8 mouse cellular contexts compared by ENCODE assay signal in genomic region chr9:108570207-108570896, GRCm38 (mm10). TPM values are rescaled to one million over a fixed set of nuclear protein-coding genes. Genes with fewer than 3 reads are reported as not detected.
DNase-seq lines count a peak whose midpoint lies in the region; TF ChIP-seq lines count a peak whose summit lies in the region.

No protein-coding gene starts in this region.

- H3K9ac ChIP-seq in ES-E14 (ENCODE audit: insufficient read depth, low read depth, low read length, poor library complexity, severe bottlenecking), result peak overlapping the region; percentile 76

- 0 out of 2 replicates have a peak, but pooled peaks have one; percentile 51 for TF ChIP-seq POLR2A in bone marrow macrophage, adult 2 months (IDR thresholded peaks at IDR 0.05; ENCODE audit: borderline replicate concordance, low read depth, low read length)

- peak; percentile 27; the same call in 1 of the 2 replicates for TF ChIP-seq CTCF in bone marrow macrophage, adult 2 months (IDR thresholded peaks at IDR 0.05; ENCODE audit: low read depth, low read length)

- in situ Hi-C loops in ES-E14 (cut with MboI; ENCODE audit: low sequenced_read_pairs in 2 of 2, unreplicated experiment in 2 of 2), result no loop called here

- no peaks in the 10 kb centered on the region for H3K9me3 ChIP-seq in ES-E14 (ENCODE audit: control insufficient read depth, insufficient read depth, low read depth, low read length)
- H3K9me3 ChIP-seq in erythroblast, embryonic 14.5 days (ENCODE audit: control insufficient read depth, low read length), result no peaks in the 10 kb centered on the region

- H3K4me3 ChIP-seq in ES-E14 (ENCODE audit: insufficient read depth in 1 of 2, low read depth in 1 of 2, low read length in 2 of 2, poor library complexity in 1 of 2, severe bottlenecking in 1 of 2), result peak overlapping the region; percentile 76 to 81
- peak overlapping the region; percentile 85 for H3K4me3 ChIP-seq in bone marrow macrophage, adult 2 months (ENCODE audit: insufficient read depth, low read length)
- peak overlapping the region; percentile 82 for H3K4me3 ChIP-seq in erythroblast, embryonic 14.5 days (replicated peaks)

- peaks cover 34% of the 10 kb centered on the region for H3K36me3 ChIP-seq in ES-E14 (ENCODE audit: control insufficient read depth, insufficient read depth, low read length, poor library complexity, severe bottlenecking)
- H3K36me3 ChIP-seq in erythroblast, embryonic 14.5 days (ENCODE audit: control insufficient read depth), result peaks cover 59% of the 10 kb centered on the region

- peak overlapping the region; percentile 14; the same call in 1 of the 2 replicates for H3K27ac ChIP-seq in ES-E14 (ENCODE audit: insufficient read depth, low read depth, low read length, poor library complexity, severe bottlenecking)
- peak overlapping the region; percentile 27 for H3K27ac ChIP-seq in bone marrow macrophage, adult 2 months (ENCODE audit: insufficient read depth, low read depth, low read length)

- H3K27me3 ChIP-seq in erythroblast, embryonic 14.5 days (ENCODE audit: control insufficient read depth), result no peaks in the 10 kb centered on the region

- H3K4me1 ChIP-seq in ES-E14 (ENCODE audit: control insufficient read depth in 2 of 2, insufficient read depth in 2 of 2, low read length in 2 of 2, poor library complexity in 1 of 2), result peaks cover 6 to 32% of the 10 kb centered on the region in 2 experiments; a peak in 3 of 4 replicates
- peaks cover 10% of the 10 kb centered on the region for H3K4me1 ChIP-seq in bone marrow macrophage, adult 2 months (ENCODE audit: control insufficient read depth, insufficient read depth, low read length)
- H3K4me1 ChIP-seq in erythroblast, embryonic 14.5 days (ENCODE audit: control insufficient read depth), result peaks cover 67% of the 10 kb centered on the region

- DNase-seq in ES-E14 (ENCODE audit: low read depth, low spot score), result peak; percentile 81
- peak; percentile 80 to 87 for DNase-seq in heart, postnatal 10 days
- DNase-seq in kidney, postnatal 4 days, result peak; percentile 93 to 95
- peak; percentile 91 for DNase-seq in lung, postnatal 10 days
- peak; percentile 66 for DNase-seq in ovary, postnatal 14 days (ENCODE audit: low spot score)
- DNase-seq in thymus, postnatal 36 days, result peak; percentile 88 to 92

- intact Hi-C loops in heart, postnatal 10 days (cut with DNase I), result no loop called here

TF ChIP-seq in ES-E14, 5 proteins besides CTCF, POLR2A, EP300 and RAD21:
- TF ChIP-seq CHD2 (IDR thresholded peaks at IDR 0.05; ENCODE audit: low read depth, low read length) (no peak), HCFC1 (IDR thresholded peaks at IDR 0.05; ENCODE audit: borderline replicate concordance, insufficient read depth, low read length) (no peak), ZNF384 (IDR thresholded peaks at IDR 0.05; ENCODE audit: low read depth, low read length) (no peak), MAFK (IDR thresholded peaks at IDR 0.05; ENCODE audit: insufficient read depth, low read depth, low read length) (no peak), ZC3H11A (IDR thresholded peaks at IDR 0.05; ENCODE audit: borderline replicate concordance, low read depth, low read length) (no peak)

RNA-seq across cellular contexts. Expression of gene Dalrd3, which starts 0.7 kb away (rescaled TPM):
- total RNA-seq in ES-E14 (2012; rRNA removed), result 112 and 209 TPM in 2 replicates
- 44.7 and 52.7 TPM in 2 replicates for polyA plus RNA-seq in bone marrow macrophage, adult 2 months (2012; ENCODE audit: insufficient read depth, insufficient read length, missing spikeins)
- polyA plus RNA-seq in erythroblast, embryonic 14.5 days (2012), result 6.0 and 7.1 TPM in 2 replicates
- 10 to 100 TPM; 21.0 TPM for total RNA-seq in heart, postnatal 10 days (2021)

RNA-seq across cellular contexts. Expression of gene Ndufaf3, which starts 3.1 kb away (rescaled TPM):
- 36.6 and 57.3 TPM in 2 replicates for total RNA-seq in ES-E14 (2012; rRNA removed)
- polyA plus RNA-seq in bone marrow macrophage, adult 2 months (2012; ENCODE audit: insufficient read depth, insufficient read length, missing spikeins), result 28.6 and 29.7 TPM in 2 replicates
- 1.1 and 4.7 TPM in 2 replicates for polyA plus RNA-seq in erythroblast, embryonic 14.5 days (2012)
- total RNA-seq in heart, postnatal 10 days (2021), result 10 to 100 TPM; 54.5 to 58.6 TPM

RNA-seq across cellular contexts. Expression of gene Wdr6, which starts 8.2 kb away (rescaled TPM):
- total RNA-seq in ES-E14 (2012; rRNA removed), result 56.9 and 78.8 TPM in 2 replicates
- polyA plus RNA-seq in bone marrow macrophage, adult 2 months (2012; ENCODE audit: insufficient read depth, insufficient read length, missing spikeins), result 8.0 and 8.5 TPM in 2 replicates
- polyA plus RNA-seq in erythroblast, embryonic 14.5 days (2012), result 0.24 and 0.45 TPM in 2 replicates
- total RNA-seq in heart, postnatal 10 days (2021), result 10 to 100 TPM; 30.2 to 36.4 TPM

RNA-seq across cellular contexts. Expression of gene Impdh2, which starts 10.3 kb away (rescaled TPM):
- total RNA-seq in ES-E14 (2012; rRNA removed), result 344 and 404 TPM in 2 replicates
- polyA plus RNA-seq in bone marrow macrophage, adult 2 months (2012; ENCODE audit: insufficient read depth, insufficient read length, missing spikeins), result 44.2 and 59.9 TPM in 2 replicates
- 4.0 and 4.4 TPM in 2 replicates for polyA plus RNA-seq in erythroblast, embryonic 14.5 days (2012)
- 10 to 100 TPM; 62.3 to 70.0 TPM for total RNA-seq in heart, postnatal 10 days (2021)

RNA-seq across cellular contexts. Expression of gene P4htm, which starts 27.1 kb away (rescaled TPM):
- total RNA-seq in ES-E14 (2012; rRNA removed), result 13.7 and 18.1 TPM in 2 replicates
- polyA plus RNA-seq in bone marrow macrophage, adult 2 months (2012; ENCODE audit: insufficient read depth, insufficient read length, missing spikeins), result not detected in 2 replicates
- polyA plus RNA-seq in erythroblast, embryonic 14.5 days (2012), result 0.02 and 0.03 TPM in 2 replicates
- total RNA-seq in heart, postnatal 10 days (2021), result 10 to 100 TPM; 12.7 to 15.1 TPM

Comparison
In these comparisons a context has a peak if more than half of its experiments do, and no peak if none do; other contexts are left out.
1. Peak in every context shown above with its lines: DNase-seq, H3K4me3 ChIP-seq and H3K27ac ChIP-seq.